Mouse (Mus musculus) neural tube, embryonic 11.5 days (tissue): ENCODE measurements around the gene Abca7. TPM values are rescaled to one million over a fixed set of nuclear protein-coding genes. Genes with fewer than 3 reads are reported as not detected.
"Not testable (repeated sequence)": the region's sequence is repeated elsewhere in the genome, so short reads cannot be mapped to it uniquely, and the experiment has no call there.

Experiments used
- ATAC-seq: fragments of 200-750 bp; cut with Nextera tagmentation; 2 replicates; pipeline ENCODE4 v1.8.0; 2017; ENCODE audit warnings: moderate number of reproducible peaks, mild to moderate bottlenecking, moderate TSS enrichment, moderate library complexity; ENCODE audit not compliant: insufficient read depth, low FRiP score, low TSS enrichment
- DNase-seq: peaks from one replicate; pipeline ENCODE4 v3.0.0-alpha.2; 2015; ENCODE audit warnings: low spot score
- H3K27ac ChIP-seq: fragments of 300-500 bp; sonication (generic); 2 replicates; pipeline ENCODE4 v1.5.1; 2014; ENCODE audit warnings: low read depth, mild to moderate bottlenecking, low read length
- H3K27me3 ChIP-seq: fragments of 300-500 bp; sonication (generic); 2 replicates; pipeline ENCODE4 v1.6.1; 2014; ENCODE audit warnings: mild to moderate bottlenecking, low read length, mixed read lengths; ENCODE audit not compliant: control insufficient read depth, insufficient read depth
- H3K36me3 ChIP-seq: fragments of 300-500 bp; sonication (generic); 2 replicates; pipeline ENCODE4 v1.6.1; 2014; ENCODE audit warnings: mild to moderate bottlenecking, low read length, moderate library complexity, mixed read lengths; ENCODE audit not compliant: control insufficient read depth, insufficient read depth
- H3K4me1 ChIP-seq: fragments of 300-500 bp; sonication (generic); 2 replicates; pipeline ENCODE4 v1.6.1; 2014; ENCODE audit warnings: low read length, mixed read lengths; ENCODE audit not compliant: control insufficient read depth, insufficient read depth
- H3K4me2 ChIP-seq: fragments of 300-500 bp; sonication (generic); 2 replicates; pipeline ENCODE4 v1.6.1; 2014; ENCODE audit warnings: low read depth, mild to moderate bottlenecking, moderate library complexity
- H3K4me3 ChIP-seq: fragments of 300-500 bp; sonication (generic); 2 replicates; pipeline ENCODE4 v1.5.1; 2014; ENCODE audit warnings: low read depth, low read length
- H3K9ac ChIP-seq: fragments of 300-500 bp; sonication (generic); 2 replicates; pipeline ENCODE4 v1.6.1; 2014; ENCODE audit warnings: mild to moderate bottlenecking, low read length
- H3K9me3 ChIP-seq: fragments of 300-500 bp; sonication (generic); 2 replicates; pipeline ENCODE4 v1.6.1; 2016; ENCODE audit warnings: low read length; ENCODE audit not compliant: control insufficient read depth
- WGBS: fragments of 180-500 bp; shearing (Covaris S2); extraction: QIAGEN DNeasy Blood & Tissue Kit; methylation state at CpG from one replicate; pipeline ENCODE4 v1.1.7; 2014; 5-methylcytosine and 5-hydroxymethylcytosine counted together
- polyA plus RNA-seq: library from polyadenylated mRNA; unstranded; fragments of >200 nt; fragmentation: Nextera tagmentation; extraction: Ambion mirVana; gene quantifications from 2 replicates; pipeline ENCODE4 v1.2.1, GENCODE M21; 2014

The Abca7 gene
- polyA plus RNA-seq, 1 experiment from 2014 or later: 7.0 TPM

GRCm38 (mm10) chr10:80032799-80033480 lies 36.6 kb downstream of the Abca7 start:
- Histone ChIP-seq H3K9me3 (no peaks in the 10 kb centered on the region), H3K36me3 (peaks cover 23% of the 10 kb centered on the region), H3K9ac (no peak overlapping the region), H3K27me3 (no peaks in the 10 kb centered on the region), H3K4me3 (no peak overlapping the region), H3K4me2 (no peak overlapping the region), H3K4me1 (peaks cover 2% of the 10 kb centered on the region), H3K27ac (no peak overlapping the region)
- WGBS: 81% methylated on average over 5 of the region's 5 CpGs
- DNase-seq: no peak
- ATAC-seq: no peak

- Histone ChIP-seq H3K4me2 (no peak overlapping the region), H3K27ac (no peak overlapping the region), H3K9me3 (no peaks in the 10 kb centered on the region), H3K4me3 (no peak overlapping the region), H3K36me3 (peaks cover 23% of the 10 kb centered on the region), H3K9ac (no peak overlapping the region), H3K27me3 (no peaks in the 10 kb centered on the region), H3K4me1 (peaks cover 10% of the 10 kb centered on the region)
- WGBS: 44% methylated on average over 9 of the region's 9 CpGs
- DNase-seq (peak; percentile 33), ATAC-seq (no peak)
Measured at GRCm38 (mm10) chr10:80033511-80034391, 37.5 kb downstream of the Abca7 start.

GRCm38 (mm10) chr10:80035148-80035547 lies 38.9 kb downstream of the Abca7 start:
- peaks cover 11% of the 10 kb centered on the region for H3K4me1 ChIP-seq
- H3K4me2 ChIP-seq: no peak overlapping the region
- H3K9me3 ChIP-seq: no peaks in the 10 kb centered on the region
- H3K9ac ChIP-seq: no peak overlapping the region
- H3K27ac ChIP-seq: no peak overlapping the region
- no peak for DNase-seq
- peaks cover 23% of the 10 kb centered on the region for H3K36me3 ChIP-seq
- 85% methylated on average over 8 of the region's 8 CpGs for WGBS
- H3K27me3 ChIP-seq: no peaks in the 10 kb centered on the region
- H3K4me3 ChIP-seq: no peak overlapping the region
- ATAC-seq: no peak

DNA sequence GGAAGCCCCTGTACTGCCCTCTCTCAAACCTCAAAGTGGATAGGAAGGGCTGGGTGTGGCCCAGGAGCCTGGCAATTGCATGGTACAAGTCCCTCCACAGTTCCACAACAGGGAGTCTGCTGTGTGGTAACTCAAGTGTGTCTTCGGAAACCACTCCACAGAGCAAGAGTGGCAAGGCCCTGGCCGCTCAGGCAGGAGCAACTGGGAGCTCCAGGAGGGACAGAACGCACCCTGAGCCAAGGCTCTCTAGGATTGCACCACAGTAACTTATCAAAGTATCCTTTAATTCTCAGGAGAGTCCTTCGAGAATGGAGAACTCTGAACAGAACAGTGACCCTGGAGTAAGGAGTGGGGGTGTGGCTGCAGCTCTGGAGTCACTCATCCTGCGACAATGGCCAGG lies 39.4 kb downstream of the Abca7 start:
- no peak overlapping the region for H3K4me3 ChIP-seq
- peaks cover 11% of the 10 kb centered on the region for H3K4me1 ChIP-seq
- H3K36me3 ChIP-seq: peaks cover 23% of the 10 kb centered on the region
- ATAC-seq (no peak), DNase-seq (no peak)
- WGBS: 96% methylated on average over 5 of the region's 5 CpGs
- no peaks in the 10 kb centered on the region for H3K9me3 ChIP-seq
- H3K27me3 ChIP-seq: no peaks in the 10 kb centered on the region
- no peak overlapping the region for H3K9ac ChIP-seq
- no peak overlapping the region for H3K4me2 ChIP-seq
- no peak overlapping the region for H3K27ac ChIP-seq

GRCm38 (mm10) chr10:80036832-80037231 lies 40.5 kb downstream of the Abca7 start:
- H3K4me2 ChIP-seq: no peak overlapping the region
- H3K36me3 ChIP-seq: peaks cover 23% of the 10 kb centered on the region
- no peaks in the 10 kb centered on the region for H3K9me3 ChIP-seq
- ATAC-seq (no peak), DNase-seq (no peak)
- whole genome bisulfite sequencing: 96% methylated on average over 13 of the region's 13 CpGs
- no peak overlapping the region for H3K27ac ChIP-seq
- H3K27me3 ChIP-seq: no peaks in the 10 kb centered on the region
- H3K9ac ChIP-seq: no peak overlapping the region
- H3K4me3 ChIP-seq: no peak overlapping the region
- peaks cover 11% of the 10 kb centered on the region for H3K4me1 ChIP-seq

DNA sequence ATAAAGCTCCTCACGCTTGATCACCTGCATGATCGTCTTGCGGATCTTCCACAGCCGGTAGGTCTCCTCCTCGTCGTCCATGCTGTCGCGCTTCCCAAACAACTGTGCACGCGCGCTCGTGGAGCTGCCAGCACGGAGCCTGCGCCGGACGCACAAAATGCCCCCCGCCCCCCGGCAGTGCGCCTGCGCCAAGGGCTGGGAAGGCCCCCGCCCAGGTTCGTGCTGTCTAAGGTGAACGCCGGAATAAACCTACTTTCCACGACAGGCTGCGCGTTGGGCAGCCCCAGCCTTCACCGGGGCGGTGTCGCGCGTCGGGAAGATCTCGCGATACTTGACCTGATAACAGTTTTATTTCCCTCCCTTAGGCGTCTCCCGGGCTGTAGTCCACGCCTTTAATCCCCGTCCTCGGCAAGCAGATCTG lies 43.3 kb downstream of the Abca7 start, which contains the start of gene Polr2e:
Gene Polr2e (minus strand): TSS at position 237 of the 421 bp plus-strand sequence.
- Histone ChIP-seq H3K36me3 (peaks cover 23% of the 10 kb centered on the region), H3K9me3 (no peaks in the 10 kb centered on the region), H3K27ac (no peak within 1 kb of the TSS), H3K4me2 (peak within 1 kb of the TSS; percentile 85), H3K9ac (peak within 1 kb of the TSS; percentile 81), H3K27me3 (no peaks in the 10 kb centered on the region), H3K4me3 (peak within 1 kb of the TSS; percentile 87), H3K4me1 (peaks cover 11% of the 10 kb centered on the region)
- 0% methylated on average over 40 of the region's 40 CpGs for WGBS
- peak; percentile 95 for ATAC-seq
- peak; percentile 98 for DNase-seq

GRCm38 (mm10) chr10:80041409-80042060 lies 45.2 kb downstream of the Abca7 start:
- ATAC-seq, H3K27me3 ChIP-seq, H3K9me3 ChIP-seq, DNase-seq, H3K27ac ChIP-seq, H3K9ac ChIP-seq, H3K4me3 ChIP-seq, H3K4me2 ChIP-seq: not testable (repeated sequence)
- H3K4me1 ChIP-seq: peaks cover 11% of the 10 kb centered on the region
- peaks cover 11% of the 10 kb centered on the region for H3K36me3 ChIP-seq
- 85% methylated on average over 8 of the region's 8 CpGs for WGBS

GRCm38 (mm10) chr10:80044087-80044486 lies 47.8 kb downstream of the Abca7 start:
- no peak overlapping the region for H3K4me2 ChIP-seq
- 0 out of 2 replicates have a peak, but pooled peaks cover 2% of the 10 kb centered on the region for H3K27me3 ChIP-seq
- H3K9me3 ChIP-seq: no peaks in the 10 kb centered on the region
- H3K9ac ChIP-seq: no peak overlapping the region
- peak overlapping the region; percentile 36; the same call in 1 of the 2 replicates for H3K27ac ChIP-seq
- H3K4me1 ChIP-seq: peaks cover 14% of the 10 kb centered on the region
- DNase-seq (peak; percentile 39), ATAC-seq (no peak)
- no peaks in the 10 kb centered on the region for H3K36me3 ChIP-seq
- WGBS: 33% methylated on average over 4 of the region's 4 CpGs
- H3K4me3 ChIP-seq: no peak overlapping the region
